Mouse (Mus musculus): ENCODE measurements around the gene Dhx9. TPM values are rescaled to one million over a fixed set of nuclear protein-coding genes. Genes with fewer than 3 reads are reported as not detected.
"Not testable (repeated sequence)": the region's sequence is repeated elsewhere in the genome, so short reads cannot be mapped to it uniquely, and the experiment has no call there.

Gene Dhx9
- polyA plus RNA-seq, 1 experiment = 3.3 TPM

DNA sequence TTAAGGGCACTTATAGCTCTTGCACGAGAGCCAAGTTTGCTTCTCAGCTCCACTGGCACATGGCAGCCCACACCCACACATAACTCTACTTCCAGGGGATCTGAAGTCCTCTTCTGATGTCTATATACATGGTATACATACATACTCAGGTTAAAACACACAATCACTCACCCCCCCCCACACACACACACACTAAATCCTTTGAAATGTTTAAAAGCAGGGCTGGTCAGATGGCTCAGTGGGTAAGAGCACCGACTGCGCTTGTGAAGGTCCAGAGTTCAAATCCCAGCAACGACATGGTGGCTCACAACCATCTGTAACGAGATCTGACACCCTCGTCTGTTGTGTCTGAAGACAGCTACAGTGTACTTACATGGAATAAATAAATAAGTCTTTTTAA lies 75.7 kb downstream of the Dhx9 start:
- Histone ChIP-seq H3K27ac (ENCODE audit: insufficient read depth, low read depth, low read length) (no peak overlapping the region), H3K4me3 (ENCODE audit: low read depth, low read length) (no peak overlapping the region), H3K27me3 (ENCODE audit: control insufficient read depth, insufficient read depth, low read length) (no peaks in the 10 kb centered on the region), H3K36me3 (ENCODE audit: control insufficient read depth, insufficient read depth, low read length) (no peaks in the 10 kb centered on the region), H3K4me1 (ENCODE audit: control insufficient read depth, insufficient read depth, insufficient read length, low read length) (no peaks in the 10 kb centered on the region)
- TF ChIP-seq CTCF (IDR thresholded peaks at IDR 0.05; ENCODE audit: extremely low read depth, insufficient read length, insufficient replicate concordance, low read depth, low read length) (no peak), POLR2A (IDR thresholded peaks at IDR 0.05; ENCODE audit: low read depth, low read length) (no peak)
- 82% methylated on average over 6 of the region's 6 CpGs for WGBS

DNA sequence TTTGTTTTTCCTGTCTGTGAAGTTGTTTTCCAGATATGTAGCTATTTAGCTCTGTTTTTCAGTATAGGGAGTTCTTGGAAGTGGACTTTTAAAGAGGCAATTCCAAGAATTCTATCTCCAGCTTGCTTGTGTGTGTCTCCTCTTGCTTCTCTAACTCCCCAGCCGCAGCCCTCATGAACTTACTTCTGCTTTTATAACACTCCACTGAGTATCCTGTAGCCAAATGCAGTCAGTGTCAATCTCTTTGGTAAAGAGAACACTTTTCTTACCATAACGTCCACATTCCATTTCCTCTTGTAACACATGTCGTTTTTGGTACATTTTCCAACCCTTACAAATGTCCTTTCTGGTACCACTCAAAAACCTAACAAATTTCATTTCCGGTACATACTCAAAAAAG lies 76.5 kb downstream of the Dhx9 start:
- H3K27me3 ChIP-seq (ENCODE audit: control insufficient read depth, insufficient read depth, low read length); H3K4me3 ChIP-seq (ENCODE audit: low read depth, low read length); H3K36me3 ChIP-seq (ENCODE audit: control insufficient read depth, insufficient read depth, low read length); H3K27ac ChIP-seq (ENCODE audit: insufficient read depth, low read depth, low read length); H3K4me1 ChIP-seq (ENCODE audit: control insufficient read depth, insufficient read depth, insufficient read length, low read length): not testable (repeated sequence)
- WGBS = 88% methylated on average over 1 of the region's 4 CpGs

DNA sequence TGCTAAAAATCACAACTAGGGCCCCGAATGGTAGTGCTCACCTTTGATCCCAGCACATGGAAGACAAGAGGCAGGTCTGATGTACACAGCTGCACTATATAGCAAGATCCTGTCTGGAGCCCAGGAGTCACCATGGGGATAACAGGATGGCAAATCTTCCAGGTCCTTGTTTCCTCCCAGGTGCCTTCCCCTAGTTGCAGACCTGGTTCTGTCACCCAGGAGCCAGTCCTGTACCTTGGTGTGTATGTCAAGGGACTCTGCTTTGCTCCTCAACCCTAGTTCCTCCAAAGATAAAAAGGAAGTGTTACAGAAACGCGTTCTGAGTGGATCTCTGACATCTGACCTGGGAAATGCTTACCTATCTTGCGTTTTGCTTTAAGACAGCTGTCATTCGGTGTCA lies 79.2 kb downstream of the Dhx9 start:
- not testable (repeated sequence) for H3K27ac ChIP-seq (ENCODE audit: insufficient read depth, low read depth, low read length); H3K27me3 ChIP-seq (ENCODE audit: control insufficient read depth, insufficient read depth, low read length); H3K4me1 ChIP-seq (ENCODE audit: control insufficient read depth, insufficient read depth, insufficient read length, low read length); H3K4me3 ChIP-seq (ENCODE audit: low read depth, low read length); H3K36me3 ChIP-seq (ENCODE audit: control insufficient read depth, insufficient read depth, low read length)
- 70% methylated on average over 5 of the region's 5 CpGs for WGBS

DNA sequence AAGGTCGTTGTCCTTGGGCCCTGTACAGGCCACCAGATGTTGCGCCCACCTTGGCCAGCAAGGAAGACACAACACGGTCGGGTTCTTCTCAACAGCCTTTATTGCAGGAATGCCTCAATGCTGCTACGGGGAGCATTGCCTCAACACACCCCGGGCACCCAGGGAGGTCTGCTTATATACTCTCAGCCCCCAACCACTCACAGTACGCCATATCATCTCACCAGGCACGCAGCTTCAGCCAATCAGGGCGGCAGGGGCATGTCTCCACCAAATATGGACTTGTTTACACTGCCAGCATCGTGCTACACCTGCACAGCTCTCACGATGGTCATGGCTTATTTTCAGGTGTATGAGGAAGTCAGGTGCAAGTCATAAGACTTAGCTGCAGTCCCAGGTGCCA lies 79.8 kb downstream of the Dhx9 start:
- H3K4me3 ChIP-seq (ENCODE audit: low read depth, low read length); H3K27ac ChIP-seq (ENCODE audit: insufficient read depth, low read depth, low read length); H3K27me3 ChIP-seq (ENCODE audit: control insufficient read depth, insufficient read depth, low read length); H3K36me3 ChIP-seq (ENCODE audit: control insufficient read depth, insufficient read depth, low read length); H3K4me1 ChIP-seq (ENCODE audit: control insufficient read depth, insufficient read depth, insufficient read length, low read length): not testable (repeated sequence)
- 77% methylated on average over 11 of the region's 11 CpGs for WGBS

Other genes starting within 250 kb of the Dhx9 start
- 15.2 and 22.8 TPM in 2 replicates for gene Lamc1, start 154.9 kb downstream of the Dhx9 start, polyA plus RNA-seq (2012; rRNA removed)
- not detected in 2 replicates for gene Shcbp1l, start 62.5 kb downstream of the Dhx9 start, polyA plus RNA-seq (2012; rRNA removed)
- 0.39 and 6.3 TPM in 2 replicates for gene Npl, start 62.4 kb upstream of the Dhx9 start, polyA plus RNA-seq (2012; rRNA removed)
- gene Rgs8, start 165.4 kb upstream of the Dhx9 start, polyA plus RNA-seq (2012; rRNA removed) = 0.08 TPM in 1 of 2 replicates, not detected in the other

Measured in small intestine, adult 2 months (tissue).